Mouse (Mus musculus): ENCODE results near the gene Msi1. TPM values are rescaled to one million over a fixed set of nuclear protein-coding genes. Genes with fewer than 3 reads are reported as not detected.

Gene Msi1
- total RNA-seq (2014; rRNA removed) (75.9 and 88.1 TPM in 2 replicates), polyA plus RNA-seq (2015; fragmentation: Nextera tagmentation; extraction: Ambion mirVana) (45.1 and 46.2 TPM in 2 replicates)

- Histone ChIP-seq H3K4me2 (ENCODE audit: low read depth, low read length) (peak within 1 kb of the TSS; percentile 95), H3K27me3 (ENCODE audit: insufficient read depth, low read length) (no peaks in the 10 kb centered on the region), H3K4me3 (ENCODE audit: low read length) (peak within 1 kb of the TSS; percentile 96), H3K4me1 (ENCODE audit: insufficient read depth, low read length) (peaks cover 30% of the 10 kb centered on the region), H3K36me3 (ENCODE audit: insufficient read depth, low read length) (no peaks in the 10 kb centered on the region), H3K9me3 (ENCODE audit: low read length) (no peaks in the 10 kb centered on the region), H3K27ac (peak within 1 kb of the TSS; percentile 84), H3K9ac (replicated peaks; ENCODE audit: low read length) (peak within 1 kb of the TSS; percentile 98)
- DNase-seq (ENCODE audit: low spot score) (peak; percentile 72), ATAC-seq (peak; percentile 60)
- WGBS = 1% methylated on average over 38 of the region's 117 CpGs
- no peak for TF ChIP-seq CTCF (IDR thresholded peaks at IDR 0.05; ENCODE audit: low read depth)
Observed at GRCm38 (mm10) chr5:115429359-115430186, at the start of gene Msi1. Msi1 (plus strand) TSS chr5:115429599.

GRCm38 (mm10) chr5:115391935-115392334 lies 37.5 kb upstream of the Msi1 start:
- H3K4me1 ChIP-seq (ENCODE audit: insufficient read depth, low read length) = no peaks in the 10 kb centered on the region
- no peak overlapping the region for H3K4me3 ChIP-seq (ENCODE audit: low read length)
- no peaks in the 10 kb centered on the region for H3K36me3 ChIP-seq (ENCODE audit: insufficient read depth, low read length)
- no peaks in the 10 kb centered on the region for H3K9me3 ChIP-seq (ENCODE audit: low read length)
- H3K9ac ChIP-seq (replicated peaks; ENCODE audit: low read length) = no peak overlapping the region
- WGBS = 30% methylated on average over 9 of the region's 9 CpGs
- TF ChIP-seq CTCF (IDR thresholded peaks at IDR 0.05; ENCODE audit: low read depth) = no peak
- DNase-seq (ENCODE audit: low spot score) = no peak
- H3K27me3 ChIP-seq (ENCODE audit: insufficient read depth, low read length) = no peaks in the 10 kb centered on the region
- ATAC-seq = no peak
- no peak overlapping the region for H3K4me2 ChIP-seq (ENCODE audit: low read depth, low read length)
- no peak overlapping the region for H3K27ac ChIP-seq

GRCm38 (mm10) chr5:115392969-115393368 lies 36.4 kb upstream of the Msi1 start:
- no peak for DNase-seq (ENCODE audit: low spot score)
- 93% methylated on average over 1 of the region's 1 CpGs for WGBS
- Histone ChIP-seq H3K27me3 (ENCODE audit: insufficient read depth, low read length) (no peaks in the 10 kb centered on the region), H3K9ac (replicated peaks; ENCODE audit: low read length) (no peak overlapping the region), H3K27ac (no peak overlapping the region), H3K4me3 (ENCODE audit: low read length) (no peak overlapping the region), H3K4me2 (ENCODE audit: low read depth, low read length) (no peak overlapping the region), H3K9me3 (ENCODE audit: low read length) (no peaks in the 10 kb centered on the region), H3K36me3 (ENCODE audit: insufficient read depth, low read length) (no peaks in the 10 kb centered on the region), H3K4me1 (ENCODE audit: insufficient read depth, low read length) (no peaks in the 10 kb centered on the region)
- no peak for ATAC-seq
- TF ChIP-seq CTCF (IDR thresholded peaks at IDR 0.05; ENCODE audit: low read depth) = no peak

GRCm38 (mm10) chr5:115394223-115394622 lies 35.2 kb upstream of the Msi1 start:
- Histone ChIP-seq H3K36me3 (ENCODE audit: insufficient read depth, low read length) (no peaks in the 10 kb centered on the region), H3K9me3 (ENCODE audit: low read length) (no peaks in the 10 kb centered on the region), H3K9ac (replicated peaks; ENCODE audit: low read length) (no peak overlapping the region), H3K4me2 (ENCODE audit: low read depth, low read length) (no peak overlapping the region), H3K27ac (no peak overlapping the region), H3K4me3 (ENCODE audit: low read length) (no peak overlapping the region), H3K27me3 (ENCODE audit: insufficient read depth, low read length) (no peaks in the 10 kb centered on the region), H3K4me1 (ENCODE audit: insufficient read depth, low read length) (no peaks in the 10 kb centered on the region)
- ATAC-seq (no peak), DNase-seq (ENCODE audit: low spot score) (no peak)
- WGBS = 3% methylated on average over 8 of the region's 8 CpGs
- TF ChIP-seq CTCF (IDR thresholded peaks at IDR 0.05; ENCODE audit: low read depth) = no peak

GRCm38 (mm10) chr5:115394836-115395235 lies 34.6 kb upstream of the Msi1 start:
- 27% methylated on average over 10 of the region's 10 CpGs for WGBS
- H3K9ac ChIP-seq (replicated peaks; ENCODE audit: low read length) = no peak overlapping the region
- DNase-seq (ENCODE audit: low spot score) (no peak), ATAC-seq (no peak)
- H3K36me3 ChIP-seq (ENCODE audit: insufficient read depth, low read length) = no peaks in the 10 kb centered on the region
- H3K9me3 ChIP-seq (ENCODE audit: low read length) = no peaks in the 10 kb centered on the region
- H3K27me3 ChIP-seq (ENCODE audit: insufficient read depth, low read length) = no peaks in the 10 kb centered on the region
- no peak overlapping the region for H3K27ac ChIP-seq
- no peaks in the 10 kb centered on the region for H3K4me1 ChIP-seq (ENCODE audit: insufficient read depth, low read length)
- H3K4me3 ChIP-seq (ENCODE audit: low read length) = no peak overlapping the region
- H3K4me2 ChIP-seq (ENCODE audit: low read depth, low read length) = no peak overlapping the region
- no peak for TF ChIP-seq CTCF (IDR thresholded peaks at IDR 0.05; ENCODE audit: low read depth)

GRCm38 (mm10) chr5:115396654-115397053 lies 32.7 kb upstream of the Msi1 start:
- no peak overlapping the region for H3K4me3 ChIP-seq (ENCODE audit: low read length)
- no peaks in the 10 kb centered on the region for H3K36me3 ChIP-seq (ENCODE audit: insufficient read depth, low read length)
- no peak for TF ChIP-seq CTCF (IDR thresholded peaks at IDR 0.05; ENCODE audit: low read depth)
- no peak overlapping the region for H3K9ac ChIP-seq (replicated peaks; ENCODE audit: low read length)
- no peaks in the 10 kb centered on the region for H3K9me3 ChIP-seq (ENCODE audit: low read length)
- 59% methylated on average over 11 of the region's 11 CpGs for WGBS
- ATAC-seq = no peak
- DNase-seq (ENCODE audit: low spot score) = no peak
- H3K4me1 ChIP-seq (ENCODE audit: insufficient read depth, low read length) = no peaks in the 10 kb centered on the region
- H3K27me3 ChIP-seq (ENCODE audit: insufficient read depth, low read length) = no peaks in the 10 kb centered on the region
- no peak overlapping the region for H3K4me2 ChIP-seq (ENCODE audit: low read depth, low read length)
- H3K27ac ChIP-seq = no peak overlapping the region

Measured in hindbrain, postnatal 0 days (tissue).